8 mouse cellular contexts compared by ENCODE assay signal in the genomic region with DNA sequence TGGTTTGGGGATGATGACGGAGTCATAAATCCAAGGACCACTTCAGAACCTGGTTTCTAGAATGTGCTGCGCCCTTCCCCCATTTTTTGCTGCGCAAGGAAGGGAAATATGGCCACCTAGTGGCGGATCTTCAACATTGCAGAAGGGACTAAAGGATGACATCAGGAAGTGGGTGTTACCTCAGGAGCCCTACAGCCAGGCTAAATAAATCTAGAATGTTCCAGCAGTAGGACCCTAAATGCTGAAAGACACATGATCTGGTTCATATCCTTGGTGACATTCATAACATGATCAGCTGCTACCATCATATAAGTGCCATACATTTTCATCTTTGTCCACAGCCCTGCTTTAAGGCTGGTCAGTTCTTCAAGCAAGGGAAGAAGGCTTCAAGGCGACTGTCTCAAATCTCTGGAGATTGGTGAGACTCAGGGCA. TPM values are rescaled to one million over a fixed set of nuclear protein-coding genes. Genes with fewer than 3 reads are reported as not detected.
DNase-seq lines count a peak whose midpoint lies in the region; ATAC-seq and TF ChIP-seq lines count a peak whose summit lies in the region.
"Not testable (repeated sequence)": the region's sequence is repeated elsewhere in the genome, so short reads cannot be mapped to it uniquely, and the experiment has no call there.

Gene Bhlhb9, plus strand, starts transcription at position 383 of the 433 bp plus-strand sequence.

- peak; percentile 22 for DNase-seq in brain, embryonic 18.5 days (ENCODE audit: low read depth, low spot score)
- peak; percentile 47 for DNase-seq in limb, embryonic 14.5 days (ENCODE audit: low spot score)
- peak; percentile 78 for DNase-seq in splenic B cell, adult 2 months (ENCODE audit: low read depth, low spot score)

- not testable (repeated sequence) for H3K27me3 ChIP-seq in erythroblast, embryonic 14.5 days (ENCODE audit: control insufficient read depth); heart, embryonic 12.5 days (replicated peaks); kidney, embryonic 14.5 days (ENCODE audit: control insufficient read depth, insufficient read depth, low read length); limb, embryonic 14.5 days (ENCODE audit: control insufficient read depth, insufficient read depth, low read length); midbrain, embryonic 15.5 days (replicated peaks); splenic B cell, adult 2 months (ENCODE audit: control insufficient read depth, insufficient read depth, low read length, poor library complexity, severe bottlenecking)

- not testable (repeated sequence) for H3K4me1 ChIP-seq in erythroblast, embryonic 14.5 days (ENCODE audit: control insufficient read depth); heart, embryonic 12.5 days (replicated peaks); kidney, embryonic 14.5 days (ENCODE audit: control insufficient read depth, insufficient read depth, low read length); limb, embryonic 14.5 days (ENCODE audit: control insufficient read depth, insufficient read depth, low read length); midbrain, embryonic 15.5 days

- TF ChIP-seq POLR2A in limb, embryonic 14.5 days (IDR thresholded peaks at IDR 0.05; ENCODE audit: borderline replicate concordance, extremely low read depth, insufficient read depth, insufficient read length): not testable (repeated sequence)

- not testable (repeated sequence) for H3K27ac ChIP-seq in heart, embryonic 12.5 days (ENCODE audit: poor library complexity, severe bottlenecking); kidney, embryonic 14.5 days (ENCODE audit: low read depth, low read length); limb, embryonic 14.5 days (replicated peaks; ENCODE audit: low read depth, low read length)
- H3K27ac ChIP-seq in midbrain, embryonic 15.5 days: peak within 1 kb of the TSS; percentile 84

- H3K9ac ChIP-seq in heart, embryonic 12.5 days: peak within 1 kb of the TSS; percentile 72
- H3K9ac ChIP-seq in kidney, embryonic 14.5 days (ENCODE audit: low read depth, low read length): peak within 1 kb of the TSS; percentile 63
- peak within 1 kb of the TSS; percentile 56 for H3K9ac ChIP-seq in limb, embryonic 14.5 days (ENCODE audit: low read depth, low read length, severe bottlenecking)
- H3K9ac ChIP-seq in midbrain, embryonic 15.5 days: peak within 1 kb of the TSS; percentile 71

- not testable (repeated sequence) for H3K36me3 ChIP-seq in erythroblast, embryonic 14.5 days (ENCODE audit: control insufficient read depth); midbrain, embryonic 15.5 days (replicated peaks); splenic B cell, adult 2 months (ENCODE audit: control insufficient read depth, insufficient read depth, low read length, poor library complexity, severe bottlenecking)
- H3K36me3 ChIP-seq in heart, embryonic 12.5 days: peaks cover 15% of the 10 kb centered on the region
- H3K36me3 ChIP-seq in kidney, embryonic 14.5 days (ENCODE audit: control insufficient read depth, insufficient read depth, low read length): peaks cover 14% of the 10 kb centered on the region; the same call in 1 of the 2 replicates
- peaks cover 31% of the 10 kb centered on the region for H3K36me3 ChIP-seq in limb, embryonic 14.5 days (ENCODE audit: control insufficient read depth, insufficient read depth, low read length)

- WGBS in heart, embryonic 12.5 days: 29% methylated on average over 4 of the region's 5 CpGs
- WGBS in kidney, embryonic 14.5 days: 15% methylated on average over 3 of the region's 5 CpGs
- 7% methylated on average over 3 of the region's 5 CpGs for WGBS in limb, embryonic 14.5 days
- WGBS in midbrain, embryonic 15.5 days: 29% methylated on average over 4 of the region's 5 CpGs

- peak within 1 kb of the TSS; percentile 72 for H3K4me2 ChIP-seq in heart, embryonic 12.5 days
- peak within 1 kb of the TSS; percentile 50 for H3K4me2 ChIP-seq in kidney, embryonic 14.5 days (replicated peaks; ENCODE audit: low read depth, low read length)
- peak within 1 kb of the TSS; percentile 52 for H3K4me2 ChIP-seq in limb, embryonic 14.5 days (replicated peaks; ENCODE audit: low read depth, low read length, severe bottlenecking)
- peak within 1 kb of the TSS; percentile 51 for H3K4me2 ChIP-seq in midbrain, embryonic 15.5 days

- H3K4me3 ChIP-seq in erythroblast, embryonic 14.5 days (replicated peaks): peak within 1 kb of the TSS; percentile 46
- peak within 1 kb of the TSS; percentile 69 for H3K4me3 ChIP-seq in heart, embryonic 12.5 days
- peak within 1 kb of the TSS; percentile 51 for H3K4me3 ChIP-seq in kidney, embryonic 14.5 days (ENCODE audit: low read length)
- H3K4me3 ChIP-seq in limb, embryonic 14.5 days (replicated peaks; ENCODE audit: low read length): peak within 1 kb of the TSS; percentile 50
- H3K4me3 ChIP-seq in midbrain, embryonic 15.5 days: peak within 1 kb of the TSS; percentile 61

- peak; percentile 87 for ATAC-seq in CD4-positive, CD25-positive, alpha-beta regulatory T cell, adult 4 months
- ATAC-seq in heart, embryonic 12.5 days (ENCODE audit: insufficient number of reproducible peaks, low FRiP score); limb, embryonic 14.5 days (ENCODE audit: low FRiP score, low read depth): not testable (repeated sequence)
- peak; percentile 9; the same call in 1 of the 2 replicates for ATAC-seq in kidney, embryonic 14.5 days (ENCODE audit: low FRiP score, low TSS enrichment)
- peak; percentile 3; the same call in 1 of the 2 replicates for ATAC-seq in midbrain, embryonic 15.5 days (replicated peaks)

- not testable (repeated sequence) for H3K9me3 ChIP-seq in erythroblast, embryonic 14.5 days (ENCODE audit: control insufficient read depth, low read length); heart, embryonic 12.5 days (replicated peaks); kidney, embryonic 14.5 days (ENCODE audit: control insufficient read depth, low read length); limb, embryonic 14.5 days (ENCODE audit: control insufficient read depth, low read length); midbrain, embryonic 15.5 days

RNA-seq across cellular contexts. Expression of gene Bhlhb9, which starts in this region (rescaled TPM):
- 10 to 100 TPM; 11.4 to 14.2 TPM for polyA plus RNA-seq in CD4-positive, CD25-positive, alpha-beta regulatory T cell, adult 4 months (2017; shearing (Covaris generic))
- 0.13 and 0.25 TPM in 2 replicates for polyA plus RNA-seq in erythroblast, embryonic 14.5 days (2012)
- 71.7 and 74.5 TPM in 2 replicates for polyA plus RNA-seq in heart, embryonic 12.5 days (2016; fragmentation: Nextera tagmentation; extraction: Ambion mirVana)
- polyA plus RNA-seq in kidney, embryonic 14.5 days (2014; fragmentation: Nextera tagmentation; extraction: Ambion mirVana): 38.6 and 56.1 TPM in 2 replicates
- 24.1 and 29.1 TPM in 2 replicates for polyA plus RNA-seq in limb, embryonic 14.5 days (2012; rRNA removed)
- polyA plus RNA-seq in limb, embryonic 14.5 days (2014; fragmentation: Nextera tagmentation; extraction: Ambion mirVana): 51.6 and 54.7 TPM in 2 replicates
- polyA plus RNA-seq in midbrain, embryonic 15.5 days (2015; fragmentation: Nextera tagmentation; extraction: Ambion mirVana): 126 and 127 TPM in 2 replicates

Comparison
In these comparisons a context has a peak if more than half of its experiments do, and no peak if none do; other contexts are left out.
1. DNase-seq: peak in every context shown above with its lines; median percentile 78 in splenic B cell, adult 2 months; 47 in limb, embryonic 14.5 days; 22 in brain, embryonic 18.5 days.